Mouse (Mus musculus): ENCODE results near the gene Nlrx1.

DNA sequence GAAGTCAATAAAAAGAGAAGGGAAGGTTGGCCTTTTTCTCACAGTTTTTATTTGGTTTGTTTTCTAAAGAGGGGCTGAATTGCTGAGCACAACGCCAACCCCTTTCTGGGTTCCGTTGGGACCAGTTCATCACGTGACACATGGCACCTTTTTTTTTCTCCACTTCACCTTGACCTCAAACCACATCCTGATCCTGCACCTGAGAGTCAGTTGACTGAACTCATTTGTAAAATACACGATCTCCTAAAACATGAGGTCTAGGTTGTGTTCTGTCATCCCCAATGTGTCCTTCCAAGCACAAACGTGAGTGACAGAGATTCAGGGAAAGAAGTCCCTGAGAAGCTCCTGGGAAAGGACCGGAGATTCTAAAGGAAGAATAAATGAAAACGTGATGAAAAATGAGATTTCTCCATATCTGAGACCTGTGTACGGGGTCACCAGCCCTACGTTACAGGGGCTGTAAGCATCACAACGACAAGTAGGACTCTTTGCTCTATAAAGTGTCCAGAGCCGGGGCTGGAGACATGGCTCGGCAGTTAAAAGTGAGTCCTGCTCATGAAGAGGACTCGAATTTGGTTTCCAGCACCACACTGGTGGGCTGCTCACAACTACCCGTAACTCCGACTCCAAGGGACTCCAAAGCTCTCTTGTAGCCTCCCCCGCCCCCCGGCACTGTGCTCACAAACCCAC, 29.8 kb downstream of the Nlrx1 start:
- no peak for TF ChIP-seq CTCF (conservative IDR thresholded peaks at IDR 0.05; ENCODE audit: insufficient read depth, insufficient read length, low read depth, low read length)
- no peak for TF ChIP-seq POLR2A (IDR thresholded peaks at IDR 0.05; ENCODE audit: low read depth, low read length)
